Mouse (Mus musculus): ENCODE results near the gene Ltbp4.

Ltbp4 gene

GRCm38 (mm10) chr7:27298816-27299215 lies 38.7 kb downstream of the Ltbp4 start:
- DNase-seq (ENCODE audit: low spot score): no peak

GRCm38 (mm10) chr7:27298033-27298610 lies 39.4 kb downstream of the Ltbp4 start:
- no peak for DNase-seq (ENCODE audit: low spot score)

DNA sequence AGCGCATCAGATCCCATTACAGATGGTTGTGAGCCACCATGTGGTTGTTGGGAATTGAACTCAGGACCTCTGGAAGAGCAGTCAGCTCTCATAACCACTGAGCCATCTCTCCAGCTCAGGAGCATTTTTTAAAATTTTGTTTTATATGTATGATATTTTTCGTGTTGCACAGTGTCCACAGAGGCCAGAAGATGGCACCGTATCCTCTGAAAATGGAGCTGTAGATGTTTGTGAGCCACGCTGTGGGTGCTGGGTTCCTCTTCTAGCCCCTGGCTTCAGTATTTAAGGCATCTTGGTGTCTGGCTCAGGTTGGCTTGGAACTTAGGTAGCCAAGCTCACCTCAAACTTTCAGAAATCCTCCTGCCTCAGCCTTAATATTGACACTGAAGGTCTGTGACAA lies 41.0 kb downstream of the Ltbp4 start:
- DNase-seq (ENCODE audit: low spot score): no peak

GRCm38 (mm10) chr7:27295956-27296355 lies 41.5 kb downstream of the Ltbp4 start:
- no peak for DNase-seq (ENCODE audit: low spot score)

- no peak for DNase-seq (ENCODE audit: low spot score)
These were observed 45.6 kb downstream of the Ltbp4 start for GRCm38 (mm10) chr7:27291795-27292466.

- DNase-seq (ENCODE audit: low spot score): no peak
These were observed 46.9 kb downstream of the Ltbp4 start for GRCm38 (mm10) chr7:27290555-27290954.

DNA sequence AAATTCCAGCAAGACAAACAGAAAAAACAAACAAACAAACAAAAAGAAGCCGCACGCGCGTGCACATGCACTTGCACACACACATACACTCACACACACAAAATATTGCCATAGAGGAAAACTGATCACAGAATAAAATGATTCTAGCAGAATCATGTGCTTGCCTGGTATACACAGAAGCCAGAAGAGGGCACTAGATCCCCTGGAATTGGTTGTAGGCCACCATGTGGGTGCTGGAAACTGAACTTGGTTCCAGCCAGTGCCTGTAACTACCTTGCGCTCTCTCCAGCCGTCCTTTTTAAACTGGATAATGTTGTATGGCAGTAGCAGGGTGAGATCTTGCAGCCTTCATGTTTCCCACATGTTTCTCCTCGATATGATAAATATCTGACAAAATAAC lies 48.8 kb downstream of the Ltbp4 start:
- DNase-seq (ENCODE audit: low spot score): no peak

DNA sequence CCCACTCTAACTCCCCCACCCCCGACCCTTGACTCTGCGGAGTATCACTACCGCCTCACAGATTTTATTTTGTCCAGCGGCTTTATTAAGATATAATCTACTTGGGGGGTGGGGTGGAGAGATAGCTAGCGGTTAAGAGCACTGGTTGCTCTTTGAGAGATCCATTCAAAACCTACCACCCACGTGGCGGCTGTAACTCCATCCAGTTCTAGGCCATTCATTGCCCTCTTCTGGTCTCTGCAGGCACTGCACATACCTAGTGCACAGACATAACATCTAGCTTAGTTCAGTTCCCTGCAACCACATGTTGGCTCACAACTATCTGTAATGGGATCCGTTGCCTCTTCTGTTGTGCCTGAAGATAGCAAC lies 51.8 kb downstream of the Ltbp4 start:
- peak; percentile 47 for DNase-seq (ENCODE audit: low spot score)

GRCm38 (mm10) chr7:27284865-27285697 lies 52.4 kb downstream of the Ltbp4 start:
- no peak for DNase-seq (ENCODE audit: low spot score)

DNA sequence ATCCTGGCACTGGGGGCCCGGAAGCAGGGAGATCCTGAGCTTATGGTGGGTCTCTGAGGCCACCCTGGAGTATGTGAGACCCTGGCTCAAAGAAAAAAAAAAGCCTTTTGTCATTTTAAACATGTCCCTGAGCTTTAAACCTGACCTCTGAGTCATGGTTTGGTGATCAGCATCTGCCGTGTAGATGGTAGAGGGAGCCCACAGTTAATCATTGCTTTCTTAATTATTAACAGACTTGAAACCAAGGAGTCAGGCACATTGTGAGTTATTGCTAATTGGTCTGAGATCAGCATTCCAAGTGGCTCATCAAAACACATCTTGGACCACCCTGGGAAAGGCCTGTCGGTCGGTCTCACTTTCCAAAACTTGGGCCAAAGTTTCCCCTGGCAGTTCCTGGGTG lies 55.3 kb downstream of the Ltbp4 start:
- no peak for DNase-seq (ENCODE audit: low spot score)

DNA sequence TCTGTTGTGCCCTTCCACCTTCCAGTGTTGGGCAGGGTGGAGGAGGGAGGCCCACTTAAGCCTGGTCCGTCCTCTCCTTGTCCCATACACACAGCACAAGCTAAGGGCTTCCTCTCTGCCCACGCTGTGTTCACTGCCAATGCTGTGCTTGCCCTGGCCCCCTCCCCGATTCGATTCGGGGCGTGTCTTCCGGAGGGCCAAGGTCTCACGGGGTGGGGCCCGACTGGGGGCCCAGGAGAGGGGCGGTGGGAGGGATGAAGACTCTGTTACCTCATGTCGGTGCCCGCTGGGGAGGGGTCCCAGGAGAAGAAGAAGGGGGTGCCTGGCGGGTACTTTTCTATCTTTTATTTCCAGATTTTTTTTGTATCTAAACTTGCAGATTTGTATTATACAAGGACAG lies 55.8 kb downstream of the Ltbp4 start:
- no peak for DNase-seq (ENCODE audit: low spot score)

GRCm38 (mm10) chr7:27277191-27277590 lies 60.3 kb downstream of the Ltbp4 start:
- no peak for DNase-seq (ENCODE audit: low spot score)

GRCm38 (mm10) chr7:27276021-27276420 lies 61.5 kb downstream of the Ltbp4 start:
- DNase-seq (ENCODE audit: low spot score): no peak

GRCm38 (mm10) chr7:27274916-27275315 lies 62.6 kb downstream of the Ltbp4 start:
- DNase-seq (ENCODE audit: low spot score): no peak

DNA sequence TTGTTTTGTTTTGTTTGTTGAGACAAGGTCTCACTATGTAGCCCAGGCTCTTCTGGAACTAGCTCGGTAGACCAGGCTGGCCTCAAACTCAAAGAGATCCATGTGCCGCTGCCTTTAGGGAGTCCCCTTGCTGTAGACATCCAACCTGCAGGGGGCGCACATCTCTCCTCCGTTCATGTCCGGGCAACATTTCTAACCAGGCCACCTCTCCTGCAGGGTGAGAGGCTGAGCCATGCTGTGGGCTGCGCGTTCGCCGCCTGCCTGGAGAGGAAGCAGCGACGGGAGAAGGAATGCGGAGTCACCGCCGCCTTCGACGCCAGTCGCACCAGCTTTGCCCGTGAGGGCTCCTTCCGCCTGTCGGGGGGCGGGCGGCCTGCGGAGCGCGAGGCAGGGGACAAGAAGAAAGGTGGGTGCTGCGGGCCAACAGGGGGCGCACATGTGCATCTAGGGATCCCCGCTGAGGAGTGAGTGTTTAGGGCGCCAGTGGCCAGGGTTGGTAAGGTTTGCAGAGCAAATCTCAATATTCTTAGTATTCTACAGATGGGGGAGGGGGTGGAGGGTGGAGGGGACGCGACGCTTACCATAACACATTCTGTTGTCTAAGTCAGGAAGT lies 63.6 kb downstream of the Ltbp4 start:
- DNase-seq (ENCODE audit: low spot score): no peak

DNA sequence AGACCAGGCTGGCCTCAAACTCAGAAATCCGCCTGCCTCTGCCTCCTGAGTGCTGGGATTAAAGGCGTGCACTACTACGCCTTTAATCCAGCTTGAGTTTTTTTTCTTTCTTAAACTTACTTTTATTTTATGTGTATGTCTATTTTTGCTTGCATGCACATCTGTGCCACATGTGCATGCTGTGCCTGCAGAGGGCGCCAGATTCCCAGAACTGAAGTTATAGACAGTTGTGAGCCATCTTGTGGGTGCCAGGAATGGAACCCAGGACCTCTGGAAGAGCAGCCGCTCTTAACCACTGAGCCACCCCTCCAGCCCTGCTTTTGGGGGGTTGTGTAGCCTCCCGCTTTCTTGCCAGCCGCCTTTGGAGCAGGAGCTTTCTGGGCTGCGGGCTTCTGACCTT lies 66.1 kb downstream of the Ltbp4 start:
- DNase-seq (ENCODE audit: low spot score): no peak

DNA sequence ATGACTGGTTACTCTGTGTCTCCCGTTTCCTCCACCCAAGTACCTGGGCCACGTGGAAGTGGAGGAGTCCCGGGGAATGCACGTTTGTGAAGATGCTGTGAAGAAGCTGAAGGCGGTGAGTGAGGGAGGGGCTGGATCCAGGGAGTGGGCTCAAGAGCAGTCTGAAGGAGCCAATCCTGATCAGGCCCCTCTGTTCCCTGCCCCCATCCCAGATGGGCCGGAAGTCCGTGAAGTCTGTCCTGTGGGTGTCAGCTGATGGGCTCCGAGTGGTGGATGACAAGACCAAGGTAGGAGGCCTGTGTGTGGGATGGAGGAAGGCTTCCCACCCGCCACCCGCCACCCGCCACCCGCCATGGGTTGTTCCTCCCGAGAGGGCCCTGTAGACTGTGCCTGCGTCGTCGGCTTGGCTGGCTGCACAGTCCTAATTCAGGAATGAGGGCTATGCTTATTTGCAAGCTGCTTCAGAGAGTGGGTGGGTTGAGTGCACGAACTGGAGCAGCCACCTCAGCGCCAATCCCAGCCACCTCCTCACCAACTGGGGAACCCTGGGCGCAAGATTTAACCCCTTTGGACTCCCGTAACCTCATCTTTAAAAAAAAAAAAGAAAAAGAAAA lies 70.9 kb downstream of the Ltbp4 start:
- no peak for DNase-seq (ENCODE audit: low spot score)

DNA sequence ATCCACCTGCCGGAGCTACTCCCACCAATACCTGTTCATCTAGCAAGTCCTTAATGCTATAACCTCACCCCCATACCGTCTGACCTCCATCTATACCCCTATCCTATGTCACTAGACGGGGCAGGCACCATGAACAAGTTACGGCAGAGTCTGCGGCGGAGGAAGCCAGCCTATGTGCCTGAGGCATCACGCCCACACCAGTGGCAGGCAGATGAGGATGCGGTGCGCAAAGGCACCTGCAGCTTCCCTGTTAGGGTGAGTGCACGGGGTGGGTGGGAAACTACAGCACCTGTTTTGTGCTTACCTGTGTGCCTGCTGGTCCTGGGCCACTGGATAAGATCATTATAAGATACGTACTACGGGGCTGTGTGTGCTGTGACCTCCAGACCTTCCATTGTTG lies 72.7 kb downstream of the Ltbp4 start:
- no peak for DNase-seq (ENCODE audit: low spot score)

GRCm38 (mm10) chr7:27261888-27262287 lies 75.6 kb downstream of the Ltbp4 start:
- no peak for DNase-seq (ENCODE audit: low spot score)

- DNase-seq (ENCODE audit: low spot score): no peak
These were observed 76.6 kb downstream of the Ltbp4 start for GRCm38 (mm10) chr7:27260856-27261255.

DNA sequence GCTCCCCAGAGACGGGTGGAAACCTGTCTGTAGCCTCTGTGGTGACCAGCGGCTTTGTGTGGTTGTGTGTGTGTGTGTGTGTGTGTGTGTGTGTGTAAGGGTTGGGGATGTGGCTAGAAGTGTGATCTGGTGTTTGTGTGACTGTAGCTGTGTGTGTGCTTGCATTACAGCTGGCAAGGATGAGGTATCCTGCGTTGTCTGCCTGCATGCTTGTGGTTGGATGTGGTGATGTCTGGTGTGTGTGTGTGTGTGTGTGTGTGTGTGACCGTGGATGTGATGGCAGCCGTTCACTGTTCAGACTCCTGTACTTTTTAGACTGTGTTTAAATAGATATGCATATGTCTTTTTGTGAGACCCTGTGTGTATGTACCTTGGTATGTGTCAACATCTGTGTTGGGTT lies 77.7 kb downstream of the Ltbp4 start:
- DNase-seq (ENCODE audit: low spot score): no peak

DNA sequence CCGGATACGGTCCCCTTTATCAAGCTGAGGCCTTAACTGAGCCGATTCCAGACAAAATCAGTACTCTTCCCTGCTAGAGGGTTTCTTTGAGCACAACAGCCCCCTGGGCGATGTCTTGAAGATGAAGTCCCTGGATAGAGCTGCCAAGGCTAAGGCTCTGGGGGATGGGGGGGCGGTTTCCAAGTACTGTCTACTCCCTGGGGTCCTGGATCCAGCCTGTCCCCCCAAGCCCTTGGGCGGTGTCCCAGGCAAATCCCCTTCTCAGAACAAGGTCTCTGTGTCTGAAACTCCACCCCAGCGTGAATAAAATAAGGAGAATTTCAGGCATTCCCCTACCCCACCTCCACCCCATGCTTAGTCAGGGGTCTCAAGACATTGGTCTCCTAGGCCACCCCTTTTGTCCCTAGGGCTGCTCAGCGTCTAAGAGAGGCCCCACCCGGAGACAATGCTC lies 78.2 kb downstream of the Ltbp4 start:
- no peak for DNase-seq (ENCODE audit: low spot score)

All from layer of hippocampus, adult 9-10 months (tissue).